8 mouse cellular contexts compared by ENCODE assay signal in genomic region chr1:74295456-74296171, GRCm38 (mm10). TPM values are rescaled to one million over a fixed set of nuclear protein-coding genes. Genes with fewer than 3 reads are reported as not detected.
A peak's percentile ranks its signal among the peaks of the same experiment; 100 is the strongest.
DNase-seq lines count a peak whose midpoint lies in the region; ATAC-seq and TF ChIP-seq lines count a peak whose summit lies in the region.

No protein-coding gene starts in this region.

- H3K79me2 ChIP-seq in CH12.LX (replicated peaks; ENCODE audit: control insufficient read depth, extremely low read depth, insufficient read depth, poor library complexity, severe bottlenecking): peaks cover 29% of the 10 kb centered on the region

- 21% methylated on average over 9 of the region's 9 CpGs for WGBS in forebrain, embryonic 14.5 days
- 18% methylated on average over 9 of the region's 9 CpGs for WGBS in liver, embryonic 15.5 days (ENCODE audit: insufficient replicate concordance)
- WGBS in neural tube, embryonic 11.5 days: 27% methylated on average over 9 of the region's 9 CpGs
- 5% methylated on average over 9 of the region's 9 CpGs for WGBS in stomach, postnatal 0 days

- peaks cover 28 to 71% of the 10 kb centered on the region in 2 experiments for H3K4me1 ChIP-seq in CH12.LX (ENCODE audit: control insufficient read depth in 1 of 2, insufficient read depth in 2 of 2)
- peaks cover 11% of the 10 kb centered on the region for H3K4me1 ChIP-seq in forebrain, embryonic 14.5 days (ENCODE audit: control insufficient read depth, insufficient read depth, low read length)
- peaks cover 72% of the 10 kb centered on the region for H3K4me1 ChIP-seq in liver, embryonic 15.5 days (replicated peaks)
- peaks cover 9% of the 10 kb centered on the region for H3K4me1 ChIP-seq in neural tube, embryonic 11.5 days (ENCODE audit: control insufficient read depth, insufficient read depth, low read length)
- H3K4me1 ChIP-seq in stomach, postnatal 0 days (replicated peaks; ENCODE audit: control insufficient read depth, insufficient read depth): peaks cover 44% of the 10 kb centered on the region

- peaks cover 35 to 86% of the 10 kb centered on the region in 2 experiments for H3K36me3 ChIP-seq in CH12.LX (replicated peaks in 1 of 2; ENCODE audit: control insufficient read depth in 1 of 2, insufficient read depth in 1 of 2, low read length in 1 of 2)
- 0 out of 2 replicates have a peak, but pooled peaks cover 10% of the 10 kb centered on the region for H3K36me3 ChIP-seq in forebrain, embryonic 14.5 days (ENCODE audit: control insufficient read depth, insufficient read depth, low read length)
- H3K36me3 ChIP-seq in liver, embryonic 15.5 days (replicated peaks): peaks cover 34% of the 10 kb centered on the region
- H3K36me3 ChIP-seq in neural tube, embryonic 11.5 days (ENCODE audit: control insufficient read depth, insufficient read depth, low read length): no peaks in the 10 kb centered on the region
- peaks cover 16% of the 10 kb centered on the region for H3K36me3 ChIP-seq in stomach, postnatal 0 days (ENCODE audit: control insufficient read depth, insufficient read depth, low read length)

- peak overlapping the region; percentile 77 for H3K4me2 ChIP-seq in CH12.LX (ENCODE audit: insufficient read depth, low read depth, poor library complexity, severe bottlenecking)
- H3K4me2 ChIP-seq in forebrain, embryonic 14.5 days (ENCODE audit: low read length): no peak overlapping the region
- peak overlapping the region; percentile 80 for H3K4me2 ChIP-seq in liver, embryonic 15.5 days
- H3K4me2 ChIP-seq in neural tube, embryonic 11.5 days (ENCODE audit: low read depth): peak overlapping the region; percentile 15; the same call in 1 of the 2 replicates
- peak overlapping the region; percentile 61 for H3K4me2 ChIP-seq in stomach, postnatal 0 days (replicated peaks; ENCODE audit: low read depth)

- no peaks in the 10 kb centered on the region for H3K9me3 ChIP-seq in CH12.LX (replicated peaks; ENCODE audit: low read length)
- no peaks in the 10 kb centered on the region for H3K9me3 ChIP-seq in forebrain, embryonic 14.5 days (replicated peaks; ENCODE audit: control insufficient read depth, low read length)
- H3K9me3 ChIP-seq in liver, embryonic 15.5 days (replicated peaks): no peaks in the 10 kb centered on the region
- H3K9me3 ChIP-seq in neural tube, embryonic 11.5 days (ENCODE audit: control insufficient read depth, low read length): no peaks in the 10 kb centered on the region
- no peaks in the 10 kb centered on the region for H3K9me3 ChIP-seq in stomach, postnatal 0 days (ENCODE audit: control insufficient read depth, low read length)

- no peak for TF ChIP-seq RAD21 in CH12.LX (IDR thresholded peaks at IDR 0.05; ENCODE audit: low read depth, low read length)

- H3K4me3 ChIP-seq in CH12.LX (replicated peaks in 1 of 3; ENCODE audit: low read depth in 2 of 3, low read length in 2 of 3, poor library complexity in 1 of 3): peak overlapping the region in 1 of 3 experiments; percentile 23
- H3K4me3 ChIP-seq in forebrain, embryonic 14.5 days (ENCODE audit: low read depth, low read length): no peak overlapping the region
- peak overlapping the region; percentile 62 for H3K4me3 ChIP-seq in liver, embryonic 15.5 days (replicated peaks)
- no peak overlapping the region for H3K4me3 ChIP-seq in neural tube, embryonic 11.5 days (ENCODE audit: low read depth, low read length)
- peak overlapping the region; percentile 19; the same call in 1 of the 2 replicates for H3K4me3 ChIP-seq in stomach, postnatal 0 days (ENCODE audit: low read depth, low read length)

- intact Hi-C loops in heart, postnatal 10 days (cut with DNase I): no loop called here

- no peak for TF ChIP-seq CTCF in CH12.LX (conservative IDR thresholded peaks at IDR 0.05 in 1 of 2, IDR thresholded peaks at IDR 0.05 in 1 of 2; ENCODE audit: low read depth in 2 of 2, low read length in 2 of 2)
- TF ChIP-seq CTCF in stomach, postnatal 0 days (IDR thresholded peaks at IDR 0.05; ENCODE audit: low read depth): no peak

- TF ChIP-seq POLR2A in CH12.LX (IDR thresholded peaks at IDR 0.05; ENCODE audit: low read depth, low read length): no peak

- H3K27ac ChIP-seq in CH12.LX (ENCODE audit: insufficient read depth, low read depth): peak overlapping the region; percentile 86
- peak overlapping the region; percentile 75 for H3K27ac ChIP-seq in forebrain, embryonic 14.5 days (ENCODE audit: low read depth, low read length)
- peak overlapping the region; percentile 97 for H3K27ac ChIP-seq in liver, embryonic 15.5 days (replicated peaks)
- peak overlapping the region; percentile 67 for H3K27ac ChIP-seq in neural tube, embryonic 11.5 days (ENCODE audit: low read depth, low read length)
- H3K27ac ChIP-seq in stomach, postnatal 0 days (replicated peaks): peak overlapping the region; percentile 100

- TF ChIP-seq EP300 in CH12.LX (IDR thresholded peaks at IDR 0.05; ENCODE audit: low read length): no peak; the same call in 1 of the 2 replicates
- TF ChIP-seq EP300 in stomach, postnatal 0 days (optimal IDR thresholded peaks at IDR 0.05): peak; percentile 94

- no peaks in the 10 kb centered on the region for H3K27me3 ChIP-seq in CH12.LX (replicated peaks)
- no peaks in the 10 kb centered on the region for H3K27me3 ChIP-seq in forebrain, embryonic 14.5 days (replicated peaks; ENCODE audit: control insufficient read depth, insufficient read depth, low read length)
- no peaks in the 10 kb centered on the region for H3K27me3 ChIP-seq in liver, embryonic 15.5 days
- H3K27me3 ChIP-seq in neural tube, embryonic 11.5 days (ENCODE audit: control insufficient read depth, insufficient read depth, low read length): no peaks in the 10 kb centered on the region
- no peaks in the 10 kb centered on the region for H3K27me3 ChIP-seq in stomach, postnatal 0 days (ENCODE audit: control insufficient read depth, insufficient read depth, low read length)

- peak; percentile 87 for DNase-seq in CH12.LX (ENCODE audit: extremely low read depth)
- DNase-seq in cerebellum, adult 18-20 months: peak; percentile 84 to 90
- DNase-seq in forebrain, embryonic 14.5 days (ENCODE audit: low spot score): peak; percentile 76
- DNase-seq in heart, postnatal 10 days: peak; percentile 96
- peak; percentile 88 to 93 for DNase-seq in kidney, postnatal 4 days
- DNase-seq in neural tube, embryonic 11.5 days (ENCODE audit: low spot score): peak; percentile 59
- DNase-seq in stomach, postnatal 0 days (ENCODE audit: low spot score): peak; percentile 94

- in situ Hi-C loops in CH12.LX (cut with MboI; ENCODE audit: low pct_ligation_motif_present, low pct_unique_long_range_greater_than_20kb, low sequenced_read_pairs): no loop called here

- peak overlapping the region; percentile 26; the same call in 1 of the 2 replicates for H3K9ac ChIP-seq in CH12.LX (ENCODE audit: insufficient read depth, low read depth)
- no peak overlapping the region for H3K9ac ChIP-seq in forebrain, embryonic 14.5 days (ENCODE audit: low read length)
- H3K9ac ChIP-seq in liver, embryonic 15.5 days: peak overlapping the region; percentile 67
- peak overlapping the region; percentile 41 for H3K9ac ChIP-seq in neural tube, embryonic 11.5 days (ENCODE audit: low read length)
- peak overlapping the region; percentile 64 for H3K9ac ChIP-seq in stomach, postnatal 0 days (ENCODE audit: low read length)

- ATAC-seq in forebrain, embryonic 14.5 days: peak; percentile 88
- ATAC-seq in liver, embryonic 15.5 days (ENCODE audit: insufficient read depth): peak; percentile 95
- ATAC-seq in neural tube, embryonic 11.5 days (ENCODE audit: insufficient read depth, low FRiP score, low TSS enrichment): peak; percentile 50
- ATAC-seq in stomach, postnatal 0 days (ENCODE audit: low FRiP score, low TSS enrichment): peak; percentile 90

- dilution Hi-C loops in CH12.LX (cut with MboI; ENCODE audit: extremely low pct_ligation_motif_present, extremely low pct_unique_long_range_greater_than_20kb, low sequenced_read_pairs): no loop called here

RNA-seq across cellular contexts. Expression of gene Tmbim1, which starts 9.8 kb away (rescaled TPM):
- total RNA-seq in CH12.LX (2012; rRNA removed) (30.9 and 32.4 TPM in 2 replicates), CH12.LX (2014; rRNA removed) (26.6 and 28.3 TPM in 2 replicates)
- polyA plus RNA-seq in CH12.LX (2012; ENCODE audit: insufficient read length, low read depth): 31.1 and 35.1 TPM in 2 replicates
- 3.7 and 4.9 TPM in 2 replicates for polyA plus RNA-seq in forebrain, embryonic 14.5 days (2014; fragmentation: Nextera tagmentation; extraction: Ambion mirVana)
- 10 to 100 TPM; 43.2 to 45.8 TPM for total RNA-seq in heart, postnatal 10 days (2021)
- 15.4 and 18.7 TPM in 2 replicates for polyA plus RNA-seq in liver, embryonic 15.5 days (2015; fragmentation: Nextera tagmentation; extraction: Ambion mirVana)
- 8.3 and 8.5 TPM in 2 replicates for polyA plus RNA-seq in neural tube, embryonic 11.5 days (2014; fragmentation: Nextera tagmentation; extraction: Ambion mirVana)
- 109 and 118 TPM in 2 replicates for polyA plus RNA-seq in stomach, postnatal 0 days (2015; fragmentation: Nextera tagmentation; extraction: Ambion mirVana)

RNA-seq across cellular contexts. Expression of gene Pnkd, which starts 10.9 kb away (rescaled TPM):
- total RNA-seq in CH12.LX (2012; rRNA removed): 117 and 154 TPM in 2 replicates
- total RNA-seq in CH12.LX (2014; rRNA removed): 42.7 and 45.5 TPM in 2 replicates
- polyA plus RNA-seq in CH12.LX (2012; ENCODE audit: insufficient read length, low read depth): 263 and 318 TPM in 2 replicates
- 108 and 114 TPM in 2 replicates for polyA plus RNA-seq in forebrain, embryonic 14.5 days (2014; fragmentation: Nextera tagmentation; extraction: Ambion mirVana)
- total RNA-seq in heart, postnatal 10 days (2021): 100 to 1,000 TPM; 205 to 211 TPM
- 32.0 and 34.7 TPM in 2 replicates for polyA plus RNA-seq in liver, embryonic 15.5 days (2015; fragmentation: Nextera tagmentation; extraction: Ambion mirVana)
- polyA plus RNA-seq in neural tube, embryonic 11.5 days (2014; fragmentation: Nextera tagmentation; extraction: Ambion mirVana): 104 and 107 TPM in 2 replicates
- polyA plus RNA-seq in stomach, postnatal 0 days (2015; fragmentation: Nextera tagmentation; extraction: Ambion mirVana): 84.8 and 88.2 TPM in 2 replicates

RNA-seq across cellular contexts. Expression of gene Aamp, which starts 11.1 kb away (rescaled TPM):
- total RNA-seq in CH12.LX (2012; rRNA removed): 151 and 163 TPM in 2 replicates
- total RNA-seq in CH12.LX (2014; rRNA removed): 103 and 108 TPM in 2 replicates
- polyA plus RNA-seq in CH12.LX (2012; ENCODE audit: insufficient read length, low read depth): 172 and 193 TPM in 2 replicates
- polyA plus RNA-seq in forebrain, embryonic 14.5 days (2014; fragmentation: Nextera tagmentation; extraction: Ambion mirVana): 226 and 231 TPM in 2 replicates
- total RNA-seq in heart, postnatal 10 days (2021): 100 to 1,000 TPM; 103 to 109 TPM
- polyA plus RNA-seq in liver, embryonic 15.5 days (2015; fragmentation: Nextera tagmentation; extraction: Ambion mirVana): 93.1 and 113 TPM in 2 replicates
- 195 and 215 TPM in 2 replicates for polyA plus RNA-seq in neural tube, embryonic 11.5 days (2014; fragmentation: Nextera tagmentation; extraction: Ambion mirVana)
- 154 and 157 TPM in 2 replicates for polyA plus RNA-seq in stomach, postnatal 0 days (2015; fragmentation: Nextera tagmentation; extraction: Ambion mirVana)

RNA-seq across cellular contexts. Expression of gene Gpbar1, which starts 17.3 kb away (rescaled TPM):
- total RNA-seq in CH12.LX (2012; rRNA removed) (0.21 TPM in 1 of 2 replicates, not detected in the other), CH12.LX (2014; rRNA removed) (not detected in 2 replicates)
- not detected in 2 replicates for polyA plus RNA-seq in CH12.LX (2012; ENCODE audit: insufficient read length, low read depth)
- polyA plus RNA-seq in forebrain, embryonic 14.5 days (2014; fragmentation: Nextera tagmentation; extraction: Ambion mirVana): 0.17 TPM in 1 of 2 replicates, not detected in the other
- not detected for total RNA-seq in heart, postnatal 10 days (2021)
- polyA plus RNA-seq in liver, embryonic 15.5 days (2015; fragmentation: Nextera tagmentation; extraction: Ambion mirVana): 0.29 and 0.68 TPM in 2 replicates
- 0.21 and 0.38 TPM in 2 replicates for polyA plus RNA-seq in neural tube, embryonic 11.5 days (2014; fragmentation: Nextera tagmentation; extraction: Ambion mirVana)
- polyA plus RNA-seq in stomach, postnatal 0 days (2015; fragmentation: Nextera tagmentation; extraction: Ambion mirVana): 0.51 and 0.63 TPM in 2 replicates

RNA-seq across cellular contexts. Expression of gene Arpc2, which starts 59.7 kb away (rescaled TPM):
- 218 and 234 TPM in 2 replicates for total RNA-seq in CH12.LX (2012; rRNA removed)
- total RNA-seq in CH12.LX (2014; rRNA removed): 455 and 462 TPM in 2 replicates
- polyA plus RNA-seq in CH12.LX (2012; ENCODE audit: insufficient read length, low read depth): 504 and 522 TPM in 2 replicates
- polyA plus RNA-seq in forebrain, embryonic 14.5 days (2014; fragmentation: Nextera tagmentation; extraction: Ambion mirVana): 341 and 351 TPM in 2 replicates
- 100 to 1,000 TPM; 213 to 219 TPM for total RNA-seq in heart, postnatal 10 days (2021)
- 176 and 191 TPM in 2 replicates for polyA plus RNA-seq in liver, embryonic 15.5 days (2015; fragmentation: Nextera tagmentation; extraction: Ambion mirVana)
- 308 and 318 TPM in 2 replicates for polyA plus RNA-seq in neural tube, embryonic 11.5 days (2014; fragmentation: Nextera tagmentation; extraction: Ambion mirVana)
- polyA plus RNA-seq in stomach, postnatal 0 days (2015; fragmentation: Nextera tagmentation; extraction: Ambion mirVana): 585 and 595 TPM in 2 replicates

Comparison
In these comparisons a context has a peak if more than half of its experiments do, and no peak if none do; other contexts are left out.
1. H3K4me3 ChIP-seq: peak in liver, embryonic 15.5 days (single experiment) and stomach, postnatal 0 days (single experiment); none in forebrain, embryonic 14.5 days (single experiment) and neural tube, embryonic 11.5 days (single experiment).
2. Peak in every context shown above with its lines, with median percentiles within 50 percentile points of each other: DNase-seq, H3K27ac ChIP-seq and ATAC-seq.